Mouse (Mus musculus): ENCODE results near the gene Cacna2d2. TPM values are rescaled to one million over a fixed set of nuclear protein-coding genes. Genes with fewer than 3 reads are reported as not detected.

The Cacna2d2 gene
- polyA plus RNA-seq, 1 experiment, result 5.2 TPM

DNA sequence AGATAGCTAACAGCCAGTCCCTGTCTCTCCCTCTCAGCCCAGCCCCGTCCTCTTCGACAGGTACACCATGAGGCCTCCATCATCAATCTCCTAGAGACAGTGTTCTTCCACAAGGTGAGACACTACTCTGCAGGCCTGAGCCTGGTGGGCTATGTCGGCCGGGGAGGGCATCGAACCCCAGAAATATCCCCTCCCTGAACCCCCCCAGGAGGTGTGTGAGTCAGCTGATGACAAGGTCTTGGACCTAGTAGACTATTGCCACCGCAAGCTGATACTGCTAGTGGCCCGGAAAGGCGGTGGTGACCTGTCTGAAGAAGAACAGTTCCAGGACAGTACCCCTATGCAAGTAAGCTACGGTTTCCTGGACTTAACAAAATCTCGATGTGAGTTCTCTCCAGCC lies 149.4 kb downstream of the Cacna2d2 start:
- Histone ChIP-seq H3K27me3 (ENCODE audit: control insufficient read depth, insufficient read depth, low read length) (no peaks in the 10 kb centered on the region), H3K4me1 (ENCODE audit: control insufficient read depth, insufficient read depth, low read length) (peaks cover 18% of the 10 kb centered on the region)

DNA sequence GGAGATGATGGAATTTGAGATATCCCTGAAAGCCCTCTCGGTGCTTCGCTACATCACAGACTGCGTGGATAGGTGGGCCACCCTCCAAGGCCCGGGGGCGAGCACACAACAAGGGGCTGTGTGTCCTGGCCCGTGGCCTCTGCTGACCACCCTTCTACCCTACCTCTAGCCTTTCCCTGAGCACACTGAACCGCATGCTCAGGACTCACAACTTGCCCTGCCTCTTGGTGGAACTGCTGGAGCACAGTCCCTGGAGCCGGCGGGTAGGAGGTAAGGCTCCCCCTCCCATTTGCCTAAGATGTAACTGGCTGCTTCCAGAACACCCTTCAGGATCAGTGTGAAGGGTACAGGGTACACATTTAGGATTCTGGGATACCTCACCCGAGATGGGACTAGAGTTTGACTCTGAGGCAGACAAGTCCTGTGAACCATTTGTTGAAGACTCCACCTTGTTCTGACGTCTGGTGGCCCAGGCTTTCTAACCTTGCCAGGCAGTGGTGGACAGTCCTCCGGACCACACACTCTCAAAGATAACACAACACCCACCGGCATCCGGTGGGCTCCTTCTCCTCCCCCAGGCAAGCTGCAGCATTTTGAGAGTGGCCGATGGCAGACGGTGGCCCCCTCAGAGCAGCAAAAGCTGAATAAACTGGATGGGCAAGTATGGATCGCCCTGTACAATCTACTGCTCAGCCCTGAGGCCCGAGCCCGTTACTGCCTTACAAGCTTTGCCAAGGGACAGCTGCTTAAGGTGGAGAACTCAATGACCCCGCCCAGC lies 150.1 kb downstream of the Cacna2d2 start:
- peak overlapping the region; percentile 88 for H3K4me3 ChIP-seq (ENCODE audit: control insufficient read depth, low read depth, low read length)
- H3K27ac ChIP-seq (ENCODE audit: control insufficient read depth, insufficient read depth, low read depth, low read length), result peak overlapping the region; percentile 12; the same call in 1 of the 2 replicates
- no peaks in the 10 kb centered on the region for H3K27me3 ChIP-seq (ENCODE audit: control insufficient read depth, insufficient read depth, low read length)
- H3K4me1 ChIP-seq (ENCODE audit: control insufficient read depth, insufficient read depth, low read length), result peaks cover 18% of the 10 kb centered on the region
- H3K36me3 ChIP-seq (ENCODE audit: control insufficient read depth, insufficient read depth, low read length), result peaks cover 2% of the 10 kb centered on the region
- TF ChIP-seq POLR2A (IDR thresholded peaks at IDR 0.05; ENCODE audit: control insufficient read depth, low read depth, low read length) (peak; percentile 35; the same call in 1 of the 2 replicates), CTCF (IDR thresholded peaks at IDR 0.05; ENCODE audit: control insufficient read depth, insufficient read depth, insufficient replicate concordance, low read depth, low read length) (no peak)

More for the DNA sequence above, 149.4 kb downstream of the Cacna2d2 start:
- Histone ChIP-seq H3K27ac (ENCODE audit: control insufficient read depth, insufficient read depth, low read depth, low read length) (peak overlapping the region; percentile 5; the same call in 1 of the 2 replicates), H3K36me3 (ENCODE audit: control insufficient read depth, insufficient read depth, low read length) (peaks cover 2% of the 10 kb centered on the region), H3K4me3 (ENCODE audit: control insufficient read depth, low read depth, low read length) (peak overlapping the region; percentile 88)
- TF ChIP-seq CTCF (IDR thresholded peaks at IDR 0.05; ENCODE audit: control insufficient read depth, insufficient read depth, insufficient replicate concordance, low read depth, low read length) (no peak), POLR2A (IDR thresholded peaks at IDR 0.05; ENCODE audit: control insufficient read depth, low read depth, low read length) (no peak)

DNA sequence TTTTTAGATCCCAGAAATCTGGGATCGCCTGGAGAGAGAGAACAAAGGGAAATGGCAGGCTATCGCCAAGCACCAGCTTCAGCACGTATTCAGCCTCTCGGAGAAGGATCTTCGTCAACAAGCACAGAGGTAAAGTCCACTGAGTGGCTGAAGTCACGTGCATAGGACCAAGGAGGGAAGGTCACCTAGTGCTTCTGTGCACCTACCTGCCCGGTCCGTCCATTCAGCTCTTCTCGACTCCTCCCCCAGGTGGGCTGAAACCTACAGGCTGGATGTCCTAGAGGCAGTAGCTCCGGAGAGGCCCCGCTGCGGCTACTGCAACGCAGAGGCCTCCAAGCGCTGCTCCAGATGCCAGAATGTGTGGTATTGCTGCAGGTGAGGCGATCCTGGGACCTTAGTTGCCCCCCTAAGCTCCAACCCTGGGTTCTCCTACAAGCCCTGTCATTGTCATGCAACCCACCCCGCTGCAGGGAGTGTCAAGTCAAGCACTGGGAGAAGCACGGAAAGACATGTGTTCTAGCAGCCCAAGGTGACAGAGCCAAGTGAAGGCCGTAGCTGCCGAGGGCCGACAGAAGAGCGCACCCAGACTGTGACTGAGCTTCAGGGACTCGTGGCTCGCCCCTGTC lies 151.2 kb downstream of the Cacna2d2 start:
- TF ChIP-seq POLR2A (IDR thresholded peaks at IDR 0.05; ENCODE audit: control insufficient read depth, low read depth, low read length), result no peak
- Histone ChIP-seq H3K36me3 (ENCODE audit: control insufficient read depth, insufficient read depth, low read length) (peaks cover 2% of the 10 kb centered on the region), H3K27me3 (ENCODE audit: control insufficient read depth, insufficient read depth, low read length) (no peaks in the 10 kb centered on the region), H3K27ac (ENCODE audit: control insufficient read depth, insufficient read depth, low read depth, low read length) (peak overlapping the region; percentile 26), H3K4me3 (ENCODE audit: control insufficient read depth, low read depth, low read length) (peak overlapping the region; percentile 88), H3K4me1 (ENCODE audit: control insufficient read depth, insufficient read depth, low read length) (peaks cover 18% of the 10 kb centered on the region)

DNA sequence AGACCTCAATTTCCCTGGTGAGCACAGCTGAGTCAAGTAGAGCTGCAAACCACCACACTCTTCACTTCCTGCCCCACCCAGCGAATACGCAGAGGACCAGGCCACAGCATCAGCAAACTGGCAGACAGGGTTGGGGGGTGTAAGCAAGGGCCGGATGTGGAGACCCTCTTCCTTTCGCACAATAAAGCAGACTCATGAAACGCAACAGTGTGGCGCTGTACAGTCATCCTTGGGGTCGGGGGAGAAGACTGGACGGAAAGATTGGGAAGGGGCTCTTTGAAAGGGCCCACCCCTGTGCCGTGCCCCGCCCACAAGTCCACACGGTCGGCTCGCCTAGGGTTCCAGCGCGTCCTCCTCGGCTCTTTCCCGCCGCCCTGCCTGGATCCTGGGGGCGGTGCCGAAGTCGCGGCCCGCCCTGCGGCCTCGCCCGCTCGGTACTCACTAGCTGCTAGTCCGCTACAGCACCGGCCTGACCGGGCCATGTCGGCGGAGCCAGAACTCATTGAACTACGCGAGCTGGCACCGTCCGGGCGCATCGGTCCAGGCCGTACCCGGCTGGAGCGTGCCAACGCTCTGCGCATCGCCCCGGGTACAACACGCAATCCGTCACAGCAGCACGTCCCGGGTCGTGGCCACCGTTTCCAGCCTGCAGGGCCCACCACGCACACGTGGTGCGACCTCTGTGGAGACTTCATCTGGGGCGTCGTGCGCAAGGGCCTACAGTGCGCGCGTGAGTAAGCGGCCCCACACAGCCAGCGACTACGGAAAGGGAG lies 151.9 kb downstream of the Cacna2d2 start, which contains the start of gene Rassf1:
Rassf1 (plus strand) TSS at position 439 of the 773 bp plus-strand sequence.
- peaks cover 2% of the 10 kb centered on the region for H3K36me3 ChIP-seq (ENCODE audit: control insufficient read depth, insufficient read depth, low read length)
- peaks cover 18% of the 10 kb centered on the region for H3K4me1 ChIP-seq (ENCODE audit: control insufficient read depth, insufficient read depth, low read length)
- peak within 1 kb of the TSS; percentile 88 for H3K4me3 ChIP-seq (ENCODE audit: control insufficient read depth, low read depth, low read length)
- TF ChIP-seq CTCF (IDR thresholded peaks at IDR 0.05; ENCODE audit: control insufficient read depth, insufficient read depth, insufficient replicate concordance, low read depth, low read length) (no peak), POLR2A (IDR thresholded peaks at IDR 0.05; ENCODE audit: control insufficient read depth, low read depth, low read length) (peak; percentile 25; the same call in 1 of the 2 replicates)
- H3K27me3 ChIP-seq (ENCODE audit: control insufficient read depth, insufficient read depth, low read length), result no peaks in the 10 kb centered on the region
- H3K27ac ChIP-seq (ENCODE audit: control insufficient read depth, insufficient read depth, low read depth, low read length), result peak within 1 kb of the TSS; percentile 73

DNA sequence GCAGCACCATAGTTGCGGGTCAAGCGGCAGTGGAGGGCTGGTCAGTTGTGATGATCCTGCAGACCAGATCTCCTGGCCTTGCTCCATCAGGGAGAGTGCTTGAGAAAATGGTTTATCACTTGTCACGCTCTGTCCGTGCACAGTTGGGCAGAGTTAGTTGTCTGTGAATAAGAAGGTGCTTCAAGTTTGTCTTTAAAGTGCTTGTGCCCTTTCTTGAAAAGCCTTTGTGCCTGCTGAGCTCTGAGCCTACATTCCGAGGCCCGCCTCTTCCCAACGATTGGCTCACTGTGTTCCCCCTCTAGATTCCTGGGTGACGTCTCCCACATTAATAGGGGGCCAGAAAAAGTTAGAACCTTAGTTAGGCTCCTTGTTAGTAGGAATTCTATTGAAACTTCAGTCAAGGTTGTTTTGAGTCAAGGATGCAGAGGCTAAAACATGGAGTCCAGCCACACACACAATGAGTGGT lies 152.5 kb downstream of the Cacna2d2 start:
- no peaks in the 10 kb centered on the region for H3K27me3 ChIP-seq (ENCODE audit: control insufficient read depth, insufficient read depth, low read length)
- peaks cover 13% of the 10 kb centered on the region for H3K4me1 ChIP-seq (ENCODE audit: control insufficient read depth, insufficient read depth, low read length)
- H3K36me3 ChIP-seq (ENCODE audit: control insufficient read depth, insufficient read depth, low read length), result peaks cover 2% of the 10 kb centered on the region
- peak overlapping the region; percentile 88 for H3K4me3 ChIP-seq (ENCODE audit: control insufficient read depth, low read depth, low read length)
- TF ChIP-seq POLR2A (IDR thresholded peaks at IDR 0.05; ENCODE audit: control insufficient read depth, low read depth, low read length), result no peak; the same call in 1 of the 2 replicates
- no peak for TF ChIP-seq CTCF (IDR thresholded peaks at IDR 0.05; ENCODE audit: control insufficient read depth, insufficient read depth, insufficient replicate concordance, low read depth, low read length)
- H3K27ac ChIP-seq (ENCODE audit: control insufficient read depth, insufficient read depth, low read depth, low read length), result peak overlapping the region; percentile 73

DNA sequence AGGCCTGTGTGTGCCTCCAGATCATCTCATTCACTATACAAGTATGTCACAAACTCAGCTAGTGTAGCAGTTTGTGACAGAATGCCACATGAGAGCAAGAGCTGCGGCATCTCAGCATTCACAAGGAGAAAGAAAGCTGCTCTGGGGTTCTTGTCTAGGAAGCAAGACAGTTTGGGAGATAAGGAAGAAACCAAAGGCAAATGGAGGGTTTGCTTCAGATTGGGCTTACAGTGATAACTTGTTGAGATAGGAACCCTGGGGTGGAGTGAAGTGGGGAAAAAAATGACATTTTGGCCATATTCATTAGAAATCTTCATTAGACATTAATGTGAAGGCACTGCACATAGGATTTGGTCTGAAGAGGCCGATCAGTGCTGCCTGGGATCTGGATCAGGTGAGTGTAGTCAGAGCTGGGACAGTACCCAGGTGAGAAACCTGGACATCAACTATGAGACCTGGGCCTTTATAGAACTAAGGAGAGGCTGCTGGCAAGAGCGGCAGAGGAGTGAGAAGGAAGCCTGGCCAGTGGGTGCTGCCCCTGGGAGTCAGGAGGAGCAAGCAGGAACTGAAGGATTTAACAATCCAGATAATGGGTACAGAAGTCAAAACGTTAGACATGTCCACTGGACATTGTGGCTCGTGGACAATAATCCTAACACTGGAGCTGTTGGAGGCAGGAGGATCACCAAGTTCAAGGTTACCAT lies 153.4 kb downstream of the Cacna2d2 start:
- H3K27me3 ChIP-seq (ENCODE audit: control insufficient read depth, insufficient read depth, low read length), result no peaks in the 10 kb centered on the region
- peaks cover 10% of the 10 kb centered on the region for H3K4me1 ChIP-seq (ENCODE audit: control insufficient read depth, insufficient read depth, low read length)

More for the DNA sequence above, 153.4 kb downstream of the Cacna2d2 start:
- TF ChIP-seq POLR2A (IDR thresholded peaks at IDR 0.05; ENCODE audit: control insufficient read depth, low read depth, low read length), result no peak
- peaks cover 2% of the 10 kb centered on the region for H3K36me3 ChIP-seq (ENCODE audit: control insufficient read depth, insufficient read depth, low read length)
- H3K27ac ChIP-seq (ENCODE audit: control insufficient read depth, insufficient read depth, low read depth, low read length), result peak overlapping the region; percentile 76
- peak overlapping the region; percentile 88 for H3K4me3 ChIP-seq (ENCODE audit: control insufficient read depth, low read depth, low read length)
